Mouse (Mus musculus) skeletal muscle tissue, adult 2 months (tissue): ENCODE measurements around the gene Prkcb.

ENCODE experiments used
- DNase-seq: peaks from one replicate; pipeline ENCODE4 v3.0.0-alpha.2; 2012; ENCODE audit warnings: low read depth, low spot score

Prkcb gene

GRCm38 (mm10) chr7:122395976-122396315 lies 107.4 kb downstream of the Prkcb start:
- no peak for DNase-seq

- DNase-seq = no peak
Measured at GRCm38 (mm10) chr7:122397699-122398098, 109.1 kb downstream of the Prkcb start.

DNA sequence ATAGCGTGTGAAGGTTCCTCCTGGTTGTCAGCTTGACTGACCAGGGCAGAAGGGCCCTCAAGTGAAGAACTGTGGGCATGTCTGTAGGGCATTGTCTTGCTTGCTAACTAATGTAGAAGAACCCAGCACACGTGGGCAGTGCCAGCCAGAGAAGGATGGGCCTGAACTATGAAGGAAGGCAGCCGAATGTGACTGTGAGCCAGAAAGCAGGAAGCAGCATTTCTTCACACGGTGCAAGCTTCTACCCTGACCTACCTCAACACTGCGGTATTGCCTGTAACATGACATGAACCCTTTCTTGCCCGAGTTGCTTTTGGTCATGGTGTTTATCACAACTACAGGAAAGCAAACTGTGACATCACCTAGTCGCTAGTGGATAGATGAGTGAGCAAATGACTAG lies 113.5 kb downstream of the Prkcb start:
- no peak for DNase-seq

DNA sequence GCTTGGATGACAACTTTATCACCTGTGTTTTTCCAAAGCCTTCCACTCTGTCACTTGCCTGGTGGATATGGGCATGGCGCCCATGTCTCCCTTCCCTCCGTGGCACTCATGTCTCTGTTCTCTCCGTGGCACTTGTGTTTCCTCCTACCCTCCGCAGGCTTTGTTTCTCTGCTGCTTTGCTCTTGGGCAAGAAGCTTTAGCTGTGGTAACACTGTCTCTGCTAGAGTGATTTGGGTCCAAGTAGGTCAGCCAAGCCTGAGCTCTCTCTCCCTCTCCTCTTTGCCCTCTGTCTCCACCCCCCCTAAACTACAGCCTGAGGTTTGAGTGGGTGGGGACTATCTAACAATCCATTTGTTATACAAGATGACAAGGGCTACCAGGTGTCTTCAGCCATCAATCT lies 114.8 kb downstream of the Prkcb start:
- DNase-seq = no peak

DNA sequence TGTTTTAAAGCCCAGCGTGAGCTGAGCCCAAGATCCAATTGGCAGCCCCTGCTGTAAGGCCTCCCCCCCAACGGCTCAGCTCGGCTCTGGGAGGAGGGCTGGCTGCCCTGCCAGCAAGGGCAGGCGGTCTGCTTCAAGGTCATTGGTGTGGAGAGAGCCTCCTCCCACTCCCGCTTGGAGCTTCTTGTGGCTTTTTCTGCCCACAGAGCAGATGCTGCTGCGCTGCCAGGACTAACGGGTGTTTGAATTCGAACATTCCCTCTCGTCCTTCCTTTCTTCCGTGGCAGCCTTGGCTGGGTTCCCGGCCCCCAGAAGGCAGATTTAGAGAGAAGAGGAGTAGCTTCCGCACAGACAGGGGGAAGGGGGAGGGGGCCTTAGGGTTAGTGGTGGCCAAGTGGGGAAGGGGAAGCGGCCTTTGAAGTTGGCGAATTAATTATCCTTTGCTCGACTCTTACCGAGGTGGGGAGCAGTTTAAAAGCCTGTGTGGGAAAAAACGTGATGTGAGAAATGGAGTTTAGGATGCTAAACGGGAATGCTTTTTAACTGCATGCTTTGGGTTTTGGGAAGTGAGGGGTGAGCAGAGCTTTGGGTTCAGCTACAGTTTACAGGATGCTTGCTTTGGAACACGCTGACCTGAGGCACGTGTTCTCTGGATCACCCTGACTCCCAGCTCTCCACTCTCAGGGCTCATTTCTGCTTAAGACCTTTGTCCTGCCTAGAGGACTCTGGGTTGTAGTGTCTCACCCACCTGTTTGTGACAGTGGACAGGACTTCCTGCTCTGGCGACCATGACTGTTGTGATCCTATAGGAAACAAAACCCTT lies 116.2 kb downstream of the Prkcb start:
- no peak for DNase-seq

GRCm38 (mm10) chr7:122406625-122407024 lies 118.1 kb downstream of the Prkcb start:
- no peak for DNase-seq

DNA sequence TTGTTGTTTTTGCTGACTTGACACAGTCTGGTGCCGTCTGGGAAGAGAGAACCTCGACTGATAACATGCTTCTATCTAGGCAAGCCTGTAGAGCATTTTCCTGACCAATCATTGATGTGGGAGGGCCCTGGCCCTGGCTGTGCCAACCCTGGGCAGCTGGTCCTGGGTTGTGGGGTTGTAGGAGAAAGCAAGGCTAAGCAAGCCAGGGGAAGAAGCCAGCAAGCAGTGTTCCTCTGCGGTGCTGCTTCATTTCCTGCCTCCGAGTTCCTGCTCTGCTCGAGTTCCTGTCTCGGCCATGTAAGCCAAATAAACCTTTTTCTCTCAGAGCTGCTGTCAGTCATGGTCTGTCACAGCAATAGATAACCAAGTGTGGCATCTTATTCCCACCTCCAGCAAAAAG lies 121.4 kb downstream of the Prkcb start:
- no peak for DNase-seq

- DNase-seq = no peak
Measured at GRCm38 (mm10) chr7:122410873-122411272, 122.3 kb downstream of the Prkcb start.

DNA sequence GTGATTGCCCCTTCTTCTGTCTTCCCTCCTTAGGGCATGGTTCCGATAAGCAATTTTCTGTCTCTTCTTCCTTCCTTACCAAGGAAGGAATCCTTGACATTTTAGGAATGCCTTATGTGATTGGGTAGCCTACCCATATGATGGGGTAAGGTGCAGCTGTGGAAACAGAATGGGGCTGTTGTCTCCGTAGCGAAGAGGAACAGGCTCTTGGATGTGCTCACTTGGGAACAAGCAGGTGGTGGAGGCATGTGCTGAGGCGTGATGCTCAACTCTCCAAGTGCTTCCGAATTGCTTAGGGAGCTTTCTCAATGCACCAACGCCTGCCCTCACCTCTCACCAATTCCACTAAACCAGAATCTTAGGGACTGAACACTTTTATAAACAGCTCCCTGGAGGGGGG lies 124.7 kb downstream of the Prkcb start:
- DNase-seq = no peak

- DNase-seq = no peak
Measured at GRCm38 (mm10) chr7:122414146-122414545, 125.6 kb downstream of the Prkcb start.

GRCm38 (mm10) chr7:122414608-122415007 lies 126.1 kb downstream of the Prkcb start:
- no peak for DNase-seq

GRCm38 (mm10) chr7:122415387-122415786 lies 126.8 kb downstream of the Prkcb start:
- no peak for DNase-seq

GRCm38 (mm10) chr7:122415904-122416303 lies 127.4 kb downstream of the Prkcb start:
- DNase-seq = no peak

DNA sequence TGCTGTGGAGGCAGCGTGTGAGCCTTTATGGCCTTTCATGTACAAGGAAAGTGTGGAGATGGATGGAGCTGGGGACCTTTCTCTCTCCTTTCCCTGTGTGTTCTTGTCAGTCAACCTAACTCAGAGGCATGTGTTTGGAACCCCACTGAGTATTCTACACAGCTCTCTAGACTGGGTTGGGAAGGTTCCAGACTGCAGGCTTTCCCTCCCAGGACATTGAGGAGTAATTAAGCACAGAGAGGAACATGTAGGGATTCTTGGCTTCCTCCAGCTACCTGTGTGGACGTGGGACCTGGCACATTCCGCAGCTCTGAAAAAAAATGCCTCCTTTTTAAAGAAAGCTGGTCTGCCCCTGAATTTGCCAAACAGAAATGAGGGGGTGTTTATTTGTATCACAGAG lies 130.0 kb downstream of the Prkcb start:
- DNase-seq = no peak

DNA sequence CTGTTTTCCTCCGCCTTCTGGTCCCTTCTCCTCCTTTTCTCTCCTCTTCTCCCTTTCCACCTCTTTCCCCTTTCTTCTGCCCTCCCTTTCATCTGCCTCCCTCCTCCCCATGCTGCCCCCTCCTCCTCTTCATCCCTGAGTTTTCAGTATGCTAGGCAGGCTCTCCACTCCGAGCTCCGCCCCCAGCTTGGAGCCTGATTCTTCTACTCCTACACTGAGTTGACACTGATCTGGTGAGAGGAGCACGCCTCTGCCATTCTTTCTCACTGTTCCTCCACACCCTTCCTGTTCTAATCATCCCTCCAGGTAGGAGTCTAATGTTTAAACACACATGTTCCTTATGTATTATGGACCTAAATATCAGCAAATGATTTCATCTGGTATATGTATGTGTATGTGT lies 135.3 kb downstream of the Prkcb start:
- DNase-seq = no peak

GRCm38 (mm10) chr7:122429134-122429533 lies 140.6 kb downstream of the Prkcb start:
- DNase-seq = no peak

DNA sequence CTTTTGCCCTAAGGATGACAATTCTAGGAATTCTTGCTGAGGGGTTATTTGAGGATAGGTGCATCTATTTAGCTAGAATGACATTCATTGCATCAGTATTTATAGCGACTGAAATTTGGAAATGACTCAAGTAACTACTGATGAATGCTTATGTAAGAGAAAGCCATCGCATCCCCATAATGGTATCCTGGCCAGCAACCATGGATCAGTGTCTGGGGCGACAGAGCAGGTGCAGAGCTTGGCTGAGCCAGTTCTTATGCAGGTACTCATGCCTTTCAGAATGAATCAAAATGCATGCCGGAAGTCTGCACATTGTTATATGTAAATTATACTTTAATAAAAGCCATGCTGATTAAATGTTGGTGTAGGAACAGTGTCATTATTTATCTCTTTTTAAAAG lies 143.8 kb downstream of the Prkcb start:
- no peak for DNase-seq

DNA sequence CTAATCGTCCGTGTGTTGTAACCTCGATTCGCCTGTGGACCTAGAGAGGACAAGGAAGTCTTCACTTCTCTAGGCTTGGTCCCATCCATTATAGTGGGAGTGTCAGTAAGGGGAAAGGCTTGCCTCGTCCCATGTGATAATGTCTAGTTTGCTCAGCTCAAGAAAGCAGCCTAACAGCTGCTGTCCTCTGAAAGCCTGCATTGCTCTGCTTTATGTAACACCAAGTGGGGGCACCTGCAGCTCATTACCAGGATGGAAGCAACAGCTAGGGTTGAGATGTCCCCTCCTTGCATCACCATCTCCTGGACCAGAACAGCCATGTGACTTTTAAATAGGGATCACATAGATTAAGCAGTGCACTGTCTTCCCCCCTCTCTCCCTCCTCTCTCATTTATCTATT lies 144.8 kb downstream of the Prkcb start:
- DNase-seq = no peak

GRCm38 (mm10) chr7:122434941-122435340 lies 146.4 kb downstream of the Prkcb start:
- no peak for DNase-seq

DNA sequence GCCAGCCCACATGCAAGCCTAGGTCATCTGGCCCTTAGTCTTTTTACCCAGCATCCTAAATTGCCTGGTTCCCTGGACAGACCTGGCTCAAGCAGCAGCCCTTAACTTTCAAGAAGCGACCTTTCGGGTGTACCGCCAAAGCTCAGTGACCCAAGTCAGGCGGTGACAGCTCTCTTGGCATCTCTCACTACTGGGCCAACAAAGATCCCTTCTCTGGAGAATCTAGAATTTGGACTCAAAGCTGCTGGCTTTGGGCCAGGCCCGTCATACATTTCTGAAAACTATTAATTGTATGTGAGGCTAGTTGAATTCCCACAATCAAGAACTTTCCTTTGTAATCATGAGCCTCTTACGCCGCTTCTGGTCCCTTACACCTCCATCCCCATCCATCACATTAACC lies 147.0 kb downstream of the Prkcb start:
- no peak for DNase-seq

DNA sequence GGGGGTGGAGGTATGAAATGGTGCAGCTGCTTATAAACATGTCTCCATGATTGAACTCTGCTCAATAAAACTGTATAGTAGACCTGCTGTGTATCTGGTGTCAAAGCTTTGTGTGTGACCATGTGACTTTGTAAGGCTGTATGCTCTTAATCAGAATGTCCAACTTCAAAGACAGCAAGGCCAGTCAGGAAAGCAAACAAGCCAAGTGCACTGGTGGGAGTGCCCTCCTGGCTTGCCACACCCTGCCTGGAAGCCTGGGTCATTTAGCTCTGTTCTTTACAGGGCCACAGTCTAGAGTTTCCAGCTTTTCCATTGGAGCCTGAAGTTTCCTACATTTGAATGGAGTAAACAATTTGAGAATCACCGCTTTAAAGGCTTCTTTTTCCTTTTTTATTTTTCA lies 148.8 kb downstream of the Prkcb start:
- DNase-seq = no peak

- DNase-seq = no peak
Measured at GRCm38 (mm10) chr7:122445056-122445455, 156.5 kb downstream of the Prkcb start.

GRCm38 (mm10) chr7:122452671-122453070 lies 164.1 kb downstream of the Prkcb start:
- no peak for DNase-seq
